Mouse (Mus musculus) macrophage (primary cell): ENCODE results near the gene BC052040. TPM values are rescaled to one million over a fixed set of nuclear protein-coding genes. Genes with fewer than 3 reads are reported as not detected.

Experiments
- H3K27ac ChIP-seq: fragments of 350-480 bp; formaldehyde crosslinking; 2 replicates; pipeline ENCODE4 v1.9.0; 2021
- H3K36me3 ChIP-seq: fragments of 350-480 bp; formaldehyde crosslinking; 2 replicates; pipeline ENCODE4 v1.9.0; 2021; ENCODE audit errors: inconsistent target
- H3K4me3 ChIP-seq: fragments of 350-480 bp; formaldehyde crosslinking; 2 replicates; pipeline ENCODE4 v1.9.0; 2021; ENCODE audit errors: inconsistent target
- H3K79me2 ChIP-seq: fragments of 350-480 bp; formaldehyde crosslinking; 2 replicates; pipeline ENCODE4 v1.9.0; 2021; ENCODE audit errors: inconsistent target
- WGBS: methylation state at CpG from one replicate; pipeline ENCODE4 v1.1.7; 2026; ENCODE audit warnings: inconsistent platforms; ENCODE audit not compliant: missing documents; 5-methylcytosine and 5-hydroxymethylcytosine counted together
- polyA plus RNA-seq: library from polyadenylated mRNA; stranded (reverse); fragments of 250-400 nt; gene quantifications from 3 replicates; pipeline ENCODE4 v1.2.4, GENCODE M21; 2018; ENCODE audit warnings: inconsistent platforms

BC052040 gene
- polyA plus RNA-seq, 1 experiment from 2014 or later, result 6.8 TPM

DNA sequence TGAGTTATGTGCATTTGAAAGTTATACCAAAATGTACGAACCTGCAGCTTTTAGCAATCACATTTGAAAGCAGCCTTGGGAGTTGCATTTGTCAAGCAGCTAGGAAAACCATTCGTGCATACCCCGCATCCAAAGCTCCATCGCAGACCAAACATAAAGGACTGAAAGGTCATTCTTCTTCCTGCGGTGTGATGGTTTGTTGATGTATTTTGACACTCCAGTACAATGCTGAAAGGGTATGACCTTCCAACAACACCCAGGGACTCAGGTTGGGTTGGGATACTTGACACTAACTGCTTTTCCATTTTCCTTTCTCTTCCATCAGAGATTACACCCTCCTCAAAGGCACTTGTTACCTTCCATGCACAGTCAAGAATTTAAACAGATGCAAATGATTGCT is 121.1 kb downstream of the BC052040 start:
- 96% methylated on average over 5 of the region's 5 CpGs for WGBS
- Histone ChIP-seq H3K36me3 (no peaks in the 10 kb centered on the region), H3K4me3 (no peak overlapping the region), H3K79me2 (no peaks in the 10 kb centered on the region), H3K27ac (no peak overlapping the region)

DNA sequence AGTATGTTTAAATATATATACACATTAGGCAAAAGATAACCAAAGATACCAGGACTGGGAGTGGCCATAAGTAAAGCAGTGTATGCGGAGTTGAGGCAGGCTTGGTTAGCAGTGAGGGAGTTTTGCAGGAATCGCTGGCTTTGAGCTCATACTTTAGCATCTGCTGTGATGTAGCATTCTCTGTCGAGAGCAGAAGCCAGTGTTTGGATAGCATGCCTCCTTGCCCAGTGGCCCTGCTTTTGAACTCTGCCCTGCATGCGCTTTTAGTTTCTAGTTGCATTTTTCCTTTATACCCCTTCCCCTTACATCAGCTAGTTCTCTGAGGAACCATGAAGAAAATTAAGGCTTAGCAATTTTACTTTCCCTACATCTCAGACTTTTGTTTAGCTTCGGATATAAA is 136.0 kb downstream of the BC052040 start:
- WGBS, result 95% methylated on average over 5 of the region's 5 CpGs
- no peak overlapping the region for H3K27ac ChIP-seq
- H3K4me3 ChIP-seq, result no peak overlapping the region
- H3K79me2 ChIP-seq, result no peaks in the 10 kb centered on the region
- H3K36me3 ChIP-seq, result no peaks in the 10 kb centered on the region

- Histone ChIP-seq H3K4me3 (no peak overlapping the region), H3K36me3 (no peaks in the 10 kb centered on the region), H3K27ac (no peak overlapping the region), H3K79me2 (no peaks in the 10 kb centered on the region)
- 96% methylated on average over 3 of the region's 3 CpGs for WGBS
Observed at GRCm38 (mm10) chr2:115717980-115718379, 136.5 kb downstream of the BC052040 start.

- Histone ChIP-seq H3K79me2 (no peaks in the 10 kb centered on the region), H3K36me3 (no peaks in the 10 kb centered on the region), H3K4me3 (no peak overlapping the region), H3K27ac (no peak overlapping the region)
- 93% methylated on average over 8 of the region's 8 CpGs for WGBS
Observed at GRCm38 (mm10) chr2:115723452-115723851, 141.9 kb downstream of the BC052040 start.

- H3K36me3 ChIP-seq, result no peaks in the 10 kb centered on the region
- no peaks in the 10 kb centered on the region for H3K79me2 ChIP-seq
- 86% methylated on average over 6 of the region's 6 CpGs for WGBS
- no peak overlapping the region for H3K4me3 ChIP-seq
- no peak overlapping the region for H3K27ac ChIP-seq
Observed at GRCm38 (mm10) chr2:115724216-115724615, 142.7 kb downstream of the BC052040 start.

GRCm38 (mm10) chr2:115724726-115725125 is 143.2 kb downstream of the BC052040 start:
- Histone ChIP-seq H3K4me3 (no peak overlapping the region), H3K79me2 (no peaks in the 10 kb centered on the region), H3K27ac (no peak overlapping the region), H3K36me3 (no peaks in the 10 kb centered on the region)
- WGBS, result 91% methylated on average over 6 of the region's 6 CpGs

DNA sequence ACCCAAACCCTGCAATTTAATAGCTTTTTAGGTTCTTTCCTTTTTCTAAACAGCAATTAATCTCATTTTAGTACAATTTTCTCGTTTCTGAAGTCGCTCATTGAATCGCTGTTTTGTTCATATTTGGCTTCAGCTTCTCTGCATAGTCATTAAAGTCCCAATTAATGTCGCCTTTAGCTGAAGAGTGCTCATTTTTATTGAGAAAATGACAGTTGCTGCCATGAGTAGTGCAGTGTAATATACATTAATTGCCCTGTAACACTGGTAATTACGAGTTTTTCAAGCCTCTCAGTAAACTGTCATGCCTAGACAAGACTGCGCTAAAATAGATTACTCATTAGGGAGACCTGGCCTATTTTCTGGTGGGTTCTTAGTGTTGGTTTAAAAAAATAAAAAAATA is 144.0 kb downstream of the BC052040 start:
- no peaks in the 10 kb centered on the region for H3K36me3 ChIP-seq
- 96% methylated on average over 6 of the region's 6 CpGs for WGBS
- no peak overlapping the region for H3K27ac ChIP-seq
- H3K4me3 ChIP-seq, result no peak overlapping the region
- no peaks in the 10 kb centered on the region for H3K79me2 ChIP-seq

GRCm38 (mm10) chr2:115725926-115726325 is 144.4 kb downstream of the BC052040 start:
- Histone ChIP-seq H3K36me3 (no peaks in the 10 kb centered on the region), H3K79me2 (no peaks in the 10 kb centered on the region), H3K4me3 (no peak overlapping the region), H3K27ac (no peak overlapping the region)
- WGBS, result 90% methylated on average over 6 of the region's 6 CpGs

- 94% methylated on average over 5 of the region's 5 CpGs for WGBS
- H3K27ac ChIP-seq, result no peak overlapping the region
- H3K4me3 ChIP-seq, result no peak overlapping the region
- H3K79me2 ChIP-seq, result no peaks in the 10 kb centered on the region
- no peaks in the 10 kb centered on the region for H3K36me3 ChIP-seq
Observed at GRCm38 (mm10) chr2:115726806-115727205, 145.3 kb downstream of the BC052040 start.

GRCm38 (mm10) chr2:115728627-115729026 is 147.1 kb downstream of the BC052040 start:
- H3K27ac ChIP-seq, result no peak overlapping the region
- 92% methylated on average over 6 of the region's 6 CpGs for WGBS
- no peak overlapping the region for H3K4me3 ChIP-seq
- H3K79me2 ChIP-seq, result no peaks in the 10 kb centered on the region
- no peaks in the 10 kb centered on the region for H3K36me3 ChIP-seq

- WGBS, result 93% methylated on average over 6 of the region's 6 CpGs
- Histone ChIP-seq H3K36me3 (no peaks in the 10 kb centered on the region), H3K79me2 (no peaks in the 10 kb centered on the region), H3K27ac (no peak overlapping the region), H3K4me3 (no peak overlapping the region)
Observed at GRCm38 (mm10) chr2:115730502-115730901, 149.0 kb downstream of the BC052040 start.

DNA sequence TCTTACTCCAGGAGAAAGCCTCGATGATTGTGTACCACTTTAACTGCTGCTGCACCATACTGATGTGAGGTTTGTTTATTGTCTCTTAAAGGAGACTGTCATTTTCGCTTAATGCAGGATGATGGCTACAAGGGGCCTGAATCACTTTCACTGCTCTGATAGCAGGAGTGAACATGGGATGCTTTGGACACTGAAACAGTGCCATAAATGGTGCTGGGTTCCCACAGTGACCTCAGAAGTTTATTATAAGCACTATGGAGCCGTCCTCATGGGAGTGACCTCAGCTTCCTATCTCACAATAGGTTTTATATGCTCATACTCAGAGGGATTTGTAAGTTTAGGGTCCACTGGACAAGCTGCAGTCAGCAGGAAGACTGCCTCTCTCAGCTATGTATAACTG is 149.7 kb downstream of the BC052040 start:
- Histone ChIP-seq H3K36me3 (no peaks in the 10 kb centered on the region), H3K27ac (no peak overlapping the region), H3K4me3 (no peak overlapping the region), H3K79me2 (no peaks in the 10 kb centered on the region)
- 94% methylated on average over 3 of the region's 3 CpGs for WGBS

DNA sequence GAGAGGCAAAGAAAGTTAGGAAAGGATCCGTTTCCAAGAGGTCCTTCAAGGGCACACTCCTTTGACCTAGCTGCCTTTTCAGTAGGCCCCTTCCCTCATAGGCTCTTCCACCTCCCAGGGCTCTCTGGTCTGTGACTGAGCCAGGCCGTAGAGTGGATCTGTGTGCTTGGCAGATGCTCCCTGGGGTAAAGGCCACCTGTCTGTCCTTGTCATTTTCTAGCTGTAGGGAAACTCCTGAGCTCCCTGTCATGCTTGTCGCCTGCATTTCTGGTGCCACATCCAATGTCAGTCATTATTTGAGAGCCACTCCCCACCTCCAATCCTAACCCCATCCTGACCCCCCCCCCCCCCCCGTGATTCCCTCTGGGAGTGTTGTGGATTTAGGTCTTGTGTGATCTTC is 151.1 kb downstream of the BC052040 start:
- H3K36me3 ChIP-seq, result no peaks in the 10 kb centered on the region
- H3K79me2 ChIP-seq, result no peaks in the 10 kb centered on the region
- WGBS, result 90% methylated on average over 4 of the region's 4 CpGs
- no peak overlapping the region for H3K27ac ChIP-seq
- no peak overlapping the region for H3K4me3 ChIP-seq

DNA sequence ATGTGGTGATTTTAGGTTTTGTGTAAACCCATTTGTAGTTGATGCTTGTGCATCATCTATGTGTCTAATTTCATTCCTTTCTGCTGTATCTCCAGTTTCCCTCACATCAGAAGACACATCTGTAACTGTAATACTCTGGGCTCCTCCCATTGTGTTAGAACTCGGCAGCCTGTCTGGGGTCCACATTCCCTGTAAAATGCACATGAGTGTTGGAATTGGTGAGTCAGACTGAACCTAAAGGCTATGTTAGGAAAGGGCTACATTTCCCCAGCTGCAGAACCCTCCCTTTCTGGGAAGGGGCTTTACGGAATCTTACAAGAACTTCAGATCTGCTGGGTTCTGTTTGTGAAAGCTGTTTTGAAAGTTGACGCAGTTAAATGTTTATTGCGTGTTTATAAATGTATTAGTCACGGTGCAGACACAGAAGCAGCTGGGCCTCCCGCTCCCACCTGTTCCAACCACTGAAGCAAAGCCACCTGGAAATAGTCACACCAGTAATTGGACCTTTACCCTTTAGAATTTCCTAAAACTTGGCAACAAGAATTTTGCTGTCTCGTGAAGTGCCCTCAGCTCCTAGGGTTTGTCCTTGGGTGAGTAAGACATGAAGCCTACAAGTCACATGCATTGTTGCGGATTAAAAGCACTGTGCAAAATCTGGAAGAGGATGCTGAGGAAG is 151.6 kb downstream of the BC052040 start:
- H3K4me3 ChIP-seq, result no peak overlapping the region
- H3K79me2 ChIP-seq, result no peaks in the 10 kb centered on the region
- H3K27ac ChIP-seq, result no peak overlapping the region
- no peaks in the 10 kb centered on the region for H3K36me3 ChIP-seq
- WGBS, result 97% methylated on average over 8 of the region's 8 CpGs

- Histone ChIP-seq H3K27ac (no peak overlapping the region), H3K4me3 (no peak overlapping the region), H3K36me3 (no peaks in the 10 kb centered on the region), H3K79me2 (no peaks in the 10 kb centered on the region)
- WGBS, result 92% methylated on average over 4 of the region's 6 CpGs
Observed at GRCm38 (mm10) chr2:115734850-115735249, 153.3 kb downstream of the BC052040 start.

DNA sequence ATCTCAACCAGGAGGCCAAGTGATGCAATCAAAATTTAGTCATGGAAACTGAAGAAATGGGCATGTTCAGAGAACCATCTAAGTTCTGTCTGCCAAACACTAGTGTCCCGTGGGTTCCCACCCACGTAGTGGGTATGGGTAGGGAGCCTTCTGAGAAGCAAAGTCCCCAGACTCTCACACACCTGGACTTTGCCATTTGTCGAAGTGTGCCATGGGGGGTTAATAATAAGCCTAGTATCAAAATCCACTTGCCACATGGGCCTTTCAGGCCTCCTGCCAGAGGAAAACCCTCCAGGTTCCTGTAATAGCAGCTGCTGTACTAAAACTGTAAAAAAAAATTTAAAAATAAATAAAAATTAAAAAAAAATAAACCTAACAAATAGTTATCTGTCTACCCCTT is 154.9 kb downstream of the BC052040 start:
- Histone ChIP-seq H3K36me3 (no peaks in the 10 kb centered on the region), H3K27ac (no peak overlapping the region), H3K79me2 (no peaks in the 10 kb centered on the region), H3K4me3 (no peak overlapping the region)
- 91% methylated on average over 3 of the region's 3 CpGs for WGBS
